Mouse (Mus musculus) CD8-positive naive resting alpha-beta T cell, adult 57 days (primary cell): ENCODE data around the gene Wfdc3. TPM values are rescaled to one million over a fixed set of nuclear protein-coding genes. Genes with fewer than 3 reads are reported as not detected.

Experiments used
- total RNA-seq: library from RNA; stranded (reverse); gene quantifications from one replicate; pipeline ENCODE4 v1.2.4, GENCODE M21; 2023

The Wfdc3 gene
- total RNA-seq, result not detected

GRCm38 (mm10) chr2:164745843-164746479 lies at the start of gene Wfdc3, which contains the start of gene Dnttip1:
TSS of gene Wfdc3 (minus strand) at chr2:164745931.
TSS of gene Dnttip1 (plus strand) at chr2:164745983.

GRCm38 (mm10) chr2:164785481-164786387 lies 40.0 kb upstream of the Wfdc3 start, which contains the start of gene Snx21:
TSS of gene Snx21 (plus strand) at chr2:164785823.

GRCm38 (mm10) chr2:164779481-164780086 lies 33.9 kb upstream of the Wfdc3 start, which contains the start of gene Tnnc2:
TSS of gene Tnnc2 (minus strand) at chr2:164779967.

GRCm38 (mm10) chr2:164769258-164770037 lies 23.7 kb upstream of the Wfdc3 start, which contains the start of gene Ube2c:
TSS of gene Ube2c (plus strand) at chr2:164769898.

GRCm38 (mm10) chr2:164715005-164715404 lies 30.7 kb downstream of the Wfdc3 start, which contains the start of gene Spint5:
TSS of gene Spint5 (plus strand) at chr2:164715305.

GRCm38 (mm10) chr2:164698201-164698600 lies 47.5 kb downstream of the Wfdc3 start, which contains the start of gene Spint4:
TSS of gene Spint4 (plus strand) at chr2:164698501.

GRCm38 (mm10) chr2:164684807-164685206 lies 60.9 kb downstream of the Wfdc3 start, which contains the start of gene Wfdc13:
TSS of gene Wfdc13 (plus strand) at chr2:164685107.

Other genes with a start within 250 kb of the Wfdc3 start
- 56.1 TPM for gene Pigt, start 248.4 kb downstream of the Wfdc3 start, total RNA-seq
- gene Wfdc2, start 183.5 kb downstream of the Wfdc3 start, total RNA-seq, result not detected
- gene Spint3, start 172.5 kb downstream of the Wfdc3 start, total RNA-seq, result not detected
- gene Wfdc6a, start 160.5 kb downstream of the Wfdc3 start, total RNA-seq, result not detected
- gene Eppin, start 152.3 kb downstream of the Wfdc3 start, total RNA-seq, result not detected
- not detected for gene Wfdc6b, start 132.4 kb downstream of the Wfdc3 start, total RNA-seq
- not detected for gene Wfdc8, start 132.3 kb downstream of the Wfdc3 start, total RNA-seq
- not detected for gene Wfdc16, start 107.1 kb downstream of the Wfdc3 start, total RNA-seq
- not detected for gene Wfdc10, start 89.9 kb downstream of the Wfdc3 start, total RNA-seq
- not detected for gene Wfdc9, start 89.3 kb downstream of the Wfdc3 start, total RNA-seq
- not detected for gene Wfdc11, start 71.8 kb downstream of the Wfdc3 start, total RNA-seq
- gene Wfdc13, start 60.8 kb downstream of the Wfdc3 start, total RNA-seq, result not detected
- not detected for gene Spint4, start 47.4 kb downstream of the Wfdc3 start, total RNA-seq
- not detected for gene Spint5, start 30.6 kb downstream of the Wfdc3 start, total RNA-seq
- 43.0 TPM for gene Dnttip1, start 52 bp upstream of the Wfdc3 start, total RNA-seq
- gene Ube2c, start 24.0 kb upstream of the Wfdc3 start, total RNA-seq, result not detected
- gene Tnnc2, start 34.0 kb upstream of the Wfdc3 start, total RNA-seq, result not detected
- gene Snx21, start 39.9 kb upstream of the Wfdc3 start, total RNA-seq, result 0.70 TPM
- gene Acot8, start 59.0 kb upstream of the Wfdc3 start, total RNA-seq, result 60.3 TPM
- gene Zswim3, start 59.2 kb upstream of the Wfdc3 start, total RNA-seq, result 3.5 TPM
- 7.7 TPM for gene Zswim1, start 76.8 kb upstream of the Wfdc3 start, total RNA-seq
- gene Spata25, start 82.6 kb upstream of the Wfdc3 start, total RNA-seq, result not detected
- gene Ctsa, start 86.9 kb upstream of the Wfdc3 start, total RNA-seq, result 133 TPM
- 1.7 TPM for gene Neurl2, start 87.5 kb upstream of the Wfdc3 start, total RNA-seq
- 5.5 TPM for gene Pltp, start 111.8 kb upstream of the Wfdc3 start, total RNA-seq
- 117 TPM for gene Pcif1, start 133.4 kb upstream of the Wfdc3 start, total RNA-seq
- 54.1 TPM for gene Zfp335, start 165.8 kb upstream of the Wfdc3 start, total RNA-seq
- gene Mmp9, start 194.8 kb upstream of the Wfdc3 start, total RNA-seq, result 1.3 TPM
- gene Slc12a5, start 214.9 kb upstream of the Wfdc3 start, total RNA-seq, result 0.46 TPM